Mouse (Mus musculus): ENCODE data around the gene Gm8653.
"Not testable (repeated sequence)": the region's sequence is repeated elsewhere in the genome, so short reads cannot be mapped to it uniquely, and the experiment has no call there.

DNA sequence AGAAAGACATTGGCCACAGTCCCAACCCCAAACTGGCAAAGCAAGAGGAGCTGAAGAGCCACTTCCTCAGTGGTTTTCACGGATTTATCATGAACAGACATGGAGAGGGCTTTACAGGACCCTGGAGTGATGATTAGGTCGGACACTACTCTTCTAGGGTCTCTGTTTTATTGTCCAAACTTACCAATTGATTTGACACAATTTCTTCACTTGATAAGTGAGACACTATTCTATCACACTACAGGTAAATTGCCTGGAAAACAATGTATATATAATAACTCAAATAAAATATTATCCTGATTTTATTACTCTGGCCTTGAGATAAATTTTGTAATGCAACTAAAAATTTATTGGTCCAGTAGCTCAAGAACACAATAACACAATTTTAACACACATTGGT lies 28.3 kb upstream of the Gm8653 start, which contains the start of gene Gm8453:
- TF ChIP-seq CTCF (conservative IDR thresholded peaks at IDR 0.05; ENCODE audit: low read length); POU5F1 (IDR thresholded peaks at IDR 0.05; ENCODE audit: borderline replicate concordance, low read length); NANOG (IDR thresholded peaks at IDR 0.05; ENCODE audit: borderline replicate concordance, low read length): not testable (repeated sequence)
